Mouse (Mus musculus) stomach, postnatal 0 days (tissue): ENCODE results near the gene Traf4.

ENCODE experiments used
- CTCF ChIP-seq: IDR thresholded peaks from 2 replicates; pipeline ENCODE4 v1.5.1; 2016; ENCODE audit warnings: antibody characterized with exemption, low read depth, mild to moderate bottlenecking, moderate library complexity
- EP300 ChIP-seq: optimal IDR thresholded peaks from 2 replicates; pipeline ENCODE3; 2016; ENCODE audit warnings: antibody characterized with exemption

- TF ChIP-seq CTCF (no peak), EP300 (no peak)
These were observed 9.7 kb downstream of the Traf4 start for GRCm38 (mm10) chr11:78155674-78156073.
